Mouse (Mus musculus): Measurements from ENCODE around the gene 2210016L21Rik.

DNA sequence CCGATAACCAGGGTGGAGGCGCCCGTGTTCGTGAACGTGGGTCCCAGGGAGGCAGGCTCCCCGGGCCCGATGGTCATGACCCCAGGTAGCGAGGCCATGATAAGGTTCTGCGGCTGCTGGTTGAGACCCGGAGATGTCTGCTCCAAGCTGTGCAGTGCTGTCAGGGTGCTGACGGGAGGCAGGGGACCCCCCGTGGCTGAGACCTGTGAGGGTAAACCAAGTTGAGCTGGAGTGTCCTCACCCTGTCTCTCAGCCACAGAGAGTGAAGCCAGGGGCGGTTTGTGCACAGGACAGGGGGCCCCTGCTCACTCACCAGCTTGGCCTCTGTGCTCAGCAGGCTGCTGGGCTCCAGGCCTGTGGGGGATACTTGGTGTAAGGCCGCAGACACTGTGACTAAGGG, 11.4 kb downstream of the 2210016L21Rik start:
- TF ChIP-seq CTCF (conservative IDR thresholded peaks at IDR 0.05; ENCODE audit: insufficient read depth, insufficient read length, low read depth, low read length) = no peak
- no peak for TF ChIP-seq POLR2A (IDR thresholded peaks at IDR 0.05; ENCODE audit: low read depth, low read length)

All from kidney, adult 2 months (tissue).